Mouse (Mus musculus): Measurements from ENCODE around the gene Mtfp1. TPM values are rescaled to one million over a fixed set of nuclear protein-coding genes. Genes with fewer than 3 reads are reported as not detected.
"Not testable (repeated sequence)": the region's sequence is repeated elsewhere in the genome, so short reads cannot be mapped to it uniquely, and the experiment has no call there.

Mtfp1 gene
- total RNA-seq (2021): 10 to 100 TPM; 95.0 to 97.3 TPM
- long read RNA-seq, experiment 1, transcript Mtfp1-201 (4 exons, 1,411 nt): major isoform, 127 of 155 reads
- long read RNA-seq, experiment 1, partial matches to known transcripts: 18 of 155 reads
- long read RNA-seq, experiment 1, other reads (novel, unspliced or antisense): 10 of 155 reads
- long read RNA-seq, experiment 2, transcript Mtfp1-201 (4 exons, 1,411 nt): major isoform, 116 of 130 reads
- long read RNA-seq, experiment 2, partial matches to known transcripts: 10 of 130 reads
- long read RNA-seq, experiment 2, other reads (novel, unspliced or antisense): 4 of 130 reads

DNA sequence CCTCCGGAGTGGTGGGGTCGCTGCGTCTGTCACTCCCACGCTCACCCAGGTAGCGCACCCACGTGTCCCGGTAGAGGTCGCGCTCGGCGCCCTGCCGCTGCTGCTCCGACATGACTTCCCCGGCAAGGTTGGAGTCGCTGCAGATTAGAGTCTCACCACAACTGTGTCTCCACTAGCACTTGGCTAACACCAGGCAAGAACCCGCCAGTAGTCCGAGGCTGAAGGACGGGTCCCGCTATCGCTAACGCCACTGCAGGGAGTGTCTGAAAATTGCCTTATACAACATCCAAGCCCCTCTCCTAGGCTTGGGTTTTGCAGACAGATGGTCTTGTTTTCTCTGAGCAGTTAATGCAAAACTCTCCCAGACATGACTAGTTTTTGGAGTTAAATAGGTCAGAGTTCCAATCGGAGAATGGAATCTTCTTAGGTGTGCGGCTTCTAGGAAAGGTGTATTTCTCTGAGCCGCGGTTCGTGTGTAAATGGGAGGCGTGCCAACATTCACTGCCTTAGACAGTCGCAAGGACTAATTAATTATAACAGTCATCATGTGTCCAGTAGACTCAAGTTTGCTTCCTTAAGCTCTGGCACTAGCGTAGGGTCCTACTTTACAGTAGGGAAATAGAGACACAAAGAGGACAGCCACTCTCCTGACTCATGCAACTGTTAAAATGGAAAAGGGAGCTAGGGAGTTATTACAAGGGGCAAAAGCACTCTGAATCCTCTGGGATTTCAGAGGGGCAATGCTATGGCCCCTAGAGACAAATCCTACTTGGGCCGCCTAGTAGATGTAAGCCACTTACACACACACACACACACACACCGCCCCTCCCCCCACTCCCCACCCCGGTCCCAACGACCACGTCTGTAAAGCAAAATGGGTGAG lies at the start of gene Mtfp1:
TSS of gene Mtfp1 (minus strand) at position 275 of the 883 bp plus-strand sequence.
- DNase-seq (ENCODE audit: low spot score in 2 of 2): peak in 1 of 2 experiments; percentile 61

GRCm38 (mm10) chr11:4143281-4144062 lies 48.2 kb upstream of the Mtfp1 start:
- no peak for DNase-seq (ENCODE audit: low spot score in 2 of 2)

DNA sequence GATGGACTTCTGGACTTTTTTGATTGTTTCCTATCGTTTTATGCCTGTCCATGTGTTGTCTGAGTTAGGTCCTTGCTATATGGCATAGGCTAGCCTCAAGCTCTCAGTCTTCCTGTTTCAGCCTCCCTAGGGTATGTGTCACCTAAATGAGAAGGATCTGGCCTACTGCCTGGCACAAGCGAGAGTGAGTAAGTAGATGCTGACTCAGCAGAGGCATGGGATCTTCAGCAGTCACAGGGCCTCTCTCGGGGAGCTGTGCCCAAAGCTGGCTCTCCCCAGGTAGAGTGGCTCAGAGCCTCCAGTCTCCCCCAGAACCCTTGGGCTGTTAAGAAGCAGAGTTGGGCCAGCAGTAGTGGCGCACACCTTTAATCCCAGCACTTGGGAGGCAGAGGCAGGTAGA lies 47.1 kb upstream of the Mtfp1 start:
- no peak for DNase-seq (ENCODE audit: low spot score in 2 of 2)

DNA sequence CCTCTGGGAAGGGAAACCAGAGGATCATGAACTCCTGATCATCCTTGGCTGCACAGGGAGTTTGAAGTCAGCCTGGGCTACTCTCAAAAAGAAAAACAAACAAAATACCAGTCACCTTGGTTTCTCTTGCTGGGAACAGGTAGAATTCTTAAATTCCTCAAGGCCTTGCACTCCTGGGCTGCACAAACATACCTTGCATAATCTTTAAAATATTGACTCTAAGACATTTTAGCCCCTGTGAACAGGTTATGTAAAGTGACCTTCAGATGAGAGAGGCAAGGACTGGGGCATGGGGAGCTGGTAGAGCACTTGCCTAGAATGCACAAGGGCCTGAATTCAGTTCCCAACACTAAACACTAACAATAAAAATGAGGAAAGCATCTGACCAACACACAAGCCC lies 46.3 kb upstream of the Mtfp1 start:
- DNase-seq (ENCODE audit: low spot score in 2 of 2): no peak

GRCm38 (mm10) chr11:4138964-4139363 lies 43.7 kb upstream of the Mtfp1 start:
- no peak for DNase-seq (ENCODE audit: low spot score in 2 of 2)

DNA sequence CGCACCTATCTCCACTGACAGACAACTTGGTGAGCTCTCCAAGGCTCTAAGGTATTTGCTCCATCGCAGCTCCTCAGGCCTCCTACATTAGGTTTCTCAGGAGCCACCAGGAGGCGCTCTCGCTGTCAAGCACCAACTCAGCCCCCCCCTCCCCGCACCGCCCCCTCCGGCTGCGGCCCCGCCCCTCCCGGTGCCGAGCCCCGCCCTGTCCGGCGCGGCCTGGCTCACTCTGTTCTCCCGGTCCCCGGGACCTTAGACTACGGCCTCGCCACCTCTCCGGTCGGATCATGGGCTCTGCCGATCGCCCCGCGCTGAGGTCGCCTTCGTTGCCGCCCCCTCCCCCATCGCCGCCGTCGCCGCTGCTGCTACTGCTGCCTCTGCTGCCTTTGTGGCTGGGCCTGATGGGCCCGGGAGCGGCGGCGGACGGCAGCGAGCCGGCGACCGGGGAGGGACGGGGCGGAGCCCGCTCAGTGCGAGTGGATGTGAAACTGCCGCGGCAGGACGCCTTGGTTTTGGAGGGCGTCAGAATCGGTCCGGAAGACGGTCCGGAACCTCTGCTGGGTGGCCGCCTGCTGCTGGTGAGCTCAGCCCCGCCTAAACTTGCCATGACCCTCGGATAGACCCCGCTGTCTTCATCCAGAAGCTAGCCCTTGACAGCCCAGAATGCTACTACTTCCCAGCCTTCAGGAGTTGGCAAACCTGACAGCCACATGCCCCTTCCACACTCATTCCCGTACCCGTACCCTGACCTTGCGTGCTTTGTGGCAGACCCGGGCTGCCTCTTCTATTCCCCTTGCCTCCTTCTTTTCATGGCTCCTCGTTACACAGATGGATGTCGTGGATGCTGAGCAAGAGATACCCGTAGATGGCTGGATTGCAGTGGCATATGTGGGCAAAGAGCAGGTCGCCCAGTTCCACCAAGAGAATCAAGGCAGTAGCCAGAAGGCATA lies 40.0 kb upstream of the Mtfp1 start, which contains the start of gene Rnf215:
TSS of gene Rnf215 (plus strand) at position 217 of the 950 bp plus-strand sequence.
- peak; percentile 93 to 95 for DNase-seq (ENCODE audit: low spot score in 2 of 2)

DNA sequence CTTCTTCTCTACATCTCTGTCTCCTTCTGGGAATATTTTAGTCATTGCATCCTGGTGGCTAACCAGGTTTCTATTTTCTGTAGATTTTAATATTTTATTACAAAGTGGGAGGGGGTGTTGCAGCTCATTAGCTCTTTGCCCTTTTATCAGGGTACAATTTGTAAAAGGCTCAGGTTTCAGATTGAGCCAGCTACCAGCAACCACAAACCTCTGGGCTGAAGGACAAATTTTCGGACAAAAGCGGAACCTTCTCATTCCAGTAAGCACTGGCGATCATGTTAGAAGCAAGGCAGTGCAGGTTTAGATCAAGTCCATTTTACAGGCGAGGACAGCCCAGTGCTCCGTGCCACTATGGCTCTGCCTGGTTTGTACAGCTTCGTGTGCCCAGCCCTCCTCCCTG lies 39.2 kb upstream of the Mtfp1 start:
- no peak for DNase-seq (ENCODE audit: low spot score in 2 of 2)

DNA sequence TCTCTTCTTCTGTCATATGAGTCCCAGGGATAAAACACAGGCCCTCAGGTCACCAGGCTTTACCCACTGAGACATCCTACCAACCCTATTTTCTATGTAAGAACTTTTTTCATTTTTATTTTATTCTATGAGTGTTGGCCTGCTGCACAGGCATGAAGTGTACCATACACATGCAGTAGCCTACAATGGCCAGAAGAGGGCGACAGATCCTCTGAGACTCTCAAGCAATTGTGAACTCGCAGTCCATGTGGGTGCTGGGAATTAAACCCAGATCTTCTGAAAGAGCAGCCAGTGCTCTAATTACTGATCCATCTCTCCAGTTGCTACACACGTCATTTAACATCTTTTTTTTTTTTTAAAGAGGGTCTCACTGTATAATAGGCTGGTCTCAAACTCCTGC lies 38.2 kb upstream of the Mtfp1 start:
- DNase-seq (ENCODE audit: low spot score in 2 of 2): no peak

DNA sequence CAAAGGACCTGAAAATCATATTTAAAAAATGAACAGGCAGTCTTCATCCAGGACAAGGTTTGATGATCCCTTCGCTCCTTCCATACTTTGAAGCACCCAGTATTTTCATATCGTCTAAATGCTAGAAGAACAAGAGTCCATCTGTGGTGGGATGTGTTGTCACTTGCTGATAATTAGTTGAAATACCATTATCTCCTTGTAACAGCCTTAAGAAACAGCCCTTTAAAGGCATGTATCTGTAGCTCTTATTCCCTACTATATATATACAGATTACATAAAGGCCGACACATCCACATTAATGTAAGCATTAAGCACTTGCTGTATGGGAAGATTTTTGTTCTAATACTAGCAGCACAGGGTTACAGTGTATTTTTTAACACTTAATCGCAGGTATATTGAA lies 33.2 kb upstream of the Mtfp1 start:
- DNase-seq (ENCODE audit: low spot score in 2 of 2): not testable (repeated sequence)

- DNase-seq (ENCODE audit: low spot score in 2 of 2): no peak
These were observed 31.8 kb upstream of the Mtfp1 start for GRCm38 (mm10) chr11:4127059-4127458.

GRCm38 (mm10) chr11:4123922-4124321 lies 28.7 kb upstream of the Mtfp1 start:
- DNase-seq (ENCODE audit: low spot score in 2 of 2): peak; percentile 61 to 65

- no peak for DNase-seq (ENCODE audit: low spot score in 2 of 2)
These were observed 27.7 kb upstream of the Mtfp1 start, which contains the start of gene Sec14l2 for GRCm38 (mm10) chr11:4122742-4123579. TSS of gene Sec14l2 (minus strand) at chr11:4123415.

DNA sequence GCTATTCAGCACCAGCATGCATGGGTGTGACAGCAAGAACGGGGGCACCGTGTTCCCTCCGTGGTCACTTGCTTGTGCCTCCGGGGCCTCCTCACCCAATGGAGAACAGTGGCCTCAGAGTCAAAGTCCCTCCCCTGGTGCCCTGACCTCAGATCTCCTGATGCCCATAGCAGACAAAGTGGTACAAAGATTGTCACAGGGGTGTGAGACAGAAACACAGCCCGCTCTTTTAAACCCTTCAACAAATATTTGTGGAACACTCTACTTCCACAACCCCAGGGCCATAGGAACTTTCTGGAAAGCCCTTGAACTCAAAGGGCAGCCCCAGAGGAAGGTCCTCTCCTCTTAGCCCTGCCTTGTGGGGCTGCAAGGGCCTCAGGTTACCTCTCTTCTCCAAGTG lies 27.0 kb upstream of the Mtfp1 start:
- DNase-seq (ENCODE audit: low spot score in 2 of 2): no peak

DNA sequence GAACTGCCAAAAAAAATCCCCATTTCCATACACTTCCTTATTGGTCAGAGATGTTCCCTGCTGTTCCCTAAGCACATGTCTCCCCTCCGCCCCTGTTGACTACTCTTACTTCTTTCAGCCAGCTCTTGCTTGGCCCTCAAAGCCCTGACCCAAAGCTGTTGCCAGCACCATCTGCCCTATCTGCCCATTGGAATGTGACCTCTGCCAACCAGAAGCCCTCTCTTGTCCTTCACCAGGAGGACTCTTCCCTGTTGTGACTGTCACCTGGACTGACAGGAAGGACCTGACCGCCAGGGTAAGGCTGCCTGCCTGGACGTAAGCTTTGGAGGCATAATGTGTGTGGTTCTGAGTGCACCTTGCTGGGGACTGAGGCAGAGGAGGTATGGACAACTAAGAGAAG lies 26.4 kb upstream of the Mtfp1 start:
- DNase-seq (ENCODE audit: low spot score in 2 of 2): no peak

- no peak for DNase-seq (ENCODE audit: low spot score in 2 of 2)
These were observed 24.4 kb upstream of the Mtfp1 start for GRCm38 (mm10) chr11:4119635-4120034.

- DNase-seq (ENCODE audit: low spot score in 2 of 2): peak; percentile 78 to 83
These were observed 23.1 kb upstream of the Mtfp1 start for GRCm38 (mm10) chr11:4118081-4118921.

DNA sequence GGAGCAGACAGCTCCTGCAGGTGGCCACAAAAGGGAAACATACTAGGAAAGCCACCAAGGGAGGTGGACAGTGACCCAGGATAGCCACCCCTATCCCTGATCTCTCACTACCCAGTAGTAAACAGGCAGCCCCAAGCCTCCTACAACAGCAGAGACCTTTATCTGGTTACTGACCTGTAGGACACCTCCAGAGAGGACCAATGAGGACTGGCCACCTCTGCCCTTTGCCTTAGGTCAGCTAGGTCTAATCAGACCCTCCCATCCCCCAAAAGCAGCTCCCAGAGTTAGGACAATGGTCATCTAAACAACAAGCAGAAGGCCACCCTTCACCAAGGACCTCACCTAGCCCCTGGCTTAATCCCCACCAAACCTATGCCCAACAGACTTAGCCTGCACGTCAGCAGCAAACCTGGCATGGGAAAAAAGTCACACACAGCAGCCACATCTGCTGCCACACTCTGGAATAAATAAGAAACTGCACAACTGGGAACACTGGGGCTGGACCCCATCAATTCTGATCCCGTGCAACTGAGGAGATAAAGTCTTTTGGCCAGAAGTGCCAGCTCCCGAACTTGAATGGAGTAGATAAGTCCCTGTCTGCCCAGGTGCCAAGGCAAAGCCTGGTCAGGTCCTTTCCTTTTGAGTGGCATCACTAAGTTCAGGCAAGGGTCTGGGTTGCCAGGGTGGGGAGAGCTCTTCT lies 22.3 kb upstream of the Mtfp1 start:
- no peak for DNase-seq (ENCODE audit: low spot score in 2 of 2)
